Mouse (Mus musculus) kidney, embryonic 15.5 days (tissue): Measurements from ENCODE around the gene Psmd9. TPM values are rescaled to one million over a fixed set of nuclear protein-coding genes. Genes with fewer than 3 reads are reported as not detected.
"Not testable (repeated sequence)": the region's sequence is repeated elsewhere in the genome, so short reads cannot be mapped to it uniquely, and the experiment has no call there.

Experiments
- ATAC-seq: fragments of 200-750 bp; cut with Nextera tagmentation; replicated peaks from 2 replicates; pipeline ENCODE4 v1.8.0; 2017; ENCODE audit warnings: moderate TSS enrichment; ENCODE audit not compliant: low FRiP score
- H3K27ac ChIP-seq: fragments of 300-500 bp; sonication (generic); 2 replicates; pipeline ENCODE4 v1.5.1; 2015; ENCODE audit warnings: mild to moderate bottlenecking, inconsistent platforms
- H3K27me3 ChIP-seq: fragments of 300-500 bp; sonication (generic); 2 replicates; pipeline ENCODE4 v1.6.1; 2015; ENCODE audit warnings: inconsistent platforms
- H3K36me3 ChIP-seq: fragments of 300-500 bp; sonication (generic); 2 replicates; pipeline ENCODE4 v1.6.1; 2015; ENCODE audit warnings: inconsistent platforms
- H3K4me1 ChIP-seq: fragments of 300-500 bp; sonication (generic); 2 replicates; pipeline ENCODE4 v1.6.1; 2015; ENCODE audit warnings: inconsistent platforms
- H3K4me2 ChIP-seq: fragments of 300-500 bp; sonication (generic); 2 replicates; pipeline ENCODE4 v1.6.1; 2015; ENCODE audit warnings: moderate library complexity, mild to moderate bottlenecking, inconsistent platforms
- H3K4me3 ChIP-seq: fragments of 300-500 bp; sonication (generic); replicated peaks from 2 replicates; pipeline ENCODE4 v1.5.1; 2015; ENCODE audit warnings: mild to moderate bottlenecking, inconsistent platforms
- H3K9ac ChIP-seq: fragments of 300-500 bp; sonication (generic); 2 replicates; pipeline ENCODE4 v1.6.1; 2015; ENCODE audit warnings: mild to moderate bottlenecking, inconsistent platforms
- H3K9me3 ChIP-seq: fragments of 300-500 bp; sonication (generic); replicated peaks from 2 replicates; pipeline ENCODE4 v1.6.1; 2016; ENCODE audit warnings: inconsistent platforms
- WGBS: fragments of 180-500 bp; shearing (Covaris S2); methylation state at CpG from one replicate; pipeline ENCODE4 v1.1.7; 2015; ENCODE audit warnings: mixed read lengths; 5-methylcytosine and 5-hydroxymethylcytosine counted together
- polyA plus RNA-seq: library from polyadenylated mRNA; unstranded; fragments of >200 nt; fragmentation: Nextera tagmentation; extraction: Ambion mirVana; gene quantifications from 2 replicates; pipeline ENCODE4 v1.2.1, GENCODE M21; 2015

Gene Psmd9
- polyA plus RNA-seq, 1 experiment from 2014 or later: 90.5 TPM

GRCm38 (mm10) chr5:123182651-123183050 lies 13.4 kb downstream of the Psmd9 start, which contains the start of gene Hpd:
Gene Hpd, minus strand, starts transcription at chr5:123182727.
- no peak for ATAC-seq
- H3K27me3 ChIP-seq: 0 out of 2 replicates have a peak, but pooled peaks cover 3% of the 10 kb centered on the region
- no peaks in the 10 kb centered on the region for H3K4me1 ChIP-seq
- H3K36me3 ChIP-seq: no peaks in the 10 kb centered on the region
- H3K9me3 ChIP-seq: no peaks in the 10 kb centered on the region
- WGBS: 76% methylated on average over 10 of the region's 10 CpGs
- no peak within 1 kb of the TSS for H3K4me3 ChIP-seq
- H3K9ac ChIP-seq: no peak within 1 kb of the TSS
- H3K27ac ChIP-seq: no peak within 1 kb of the TSS
- no peak within 1 kb of the TSS for H3K4me2 ChIP-seq

GRCm38 (mm10) chr5:123185966-123186365 lies 16.8 kb downstream of the Psmd9 start:
- Histone ChIP-seq H3K4me1 (no peaks in the 10 kb centered on the region), H3K27me3 (0 out of 2 replicates have a peak, but pooled peaks cover 3% of the 10 kb centered on the region), H3K4me2 (no peak overlapping the region), H3K9ac (no peak overlapping the region), H3K36me3 (no peaks in the 10 kb centered on the region), H3K9me3 (no peaks in the 10 kb centered on the region), H3K27ac (no peak overlapping the region), H3K4me3 (no peak overlapping the region)
- WGBS: 83% methylated on average over 6 of the region's 6 CpGs
- no peak for ATAC-seq

- Histone ChIP-seq H3K36me3 (no peaks in the 10 kb centered on the region), H3K27me3 (0 out of 2 replicates have a peak, but pooled peaks cover 3% of the 10 kb centered on the region), H3K4me1 (no peaks in the 10 kb centered on the region), H3K4me2 (no peak overlapping the region), H3K9me3 (no peaks in the 10 kb centered on the region), H3K9ac (no peak overlapping the region), H3K4me3 (no peak overlapping the region), H3K27ac (no peak overlapping the region)
- no peak for ATAC-seq
- 89% methylated on average over 3 of the region's 3 CpGs for WGBS
Observed at GRCm38 (mm10) chr5:123187306-123187705, 18.1 kb downstream of the Psmd9 start.

- Histone ChIP-seq H3K27me3 (no peaks in the 10 kb centered on the region), H3K4me1 (no peaks in the 10 kb centered on the region), H3K36me3 (no peaks in the 10 kb centered on the region), H3K27ac (no peak overlapping the region), H3K4me3 (no peak overlapping the region), H3K9me3 (no peaks in the 10 kb centered on the region), H3K9ac (no peak overlapping the region), H3K4me2 (no peak overlapping the region)
- WGBS: 83% methylated on average over 3 of the region's 3 CpGs
- no peak for ATAC-seq
Observed at GRCm38 (mm10) chr5:123190912-123191311, 21.7 kb downstream of the Psmd9 start.

- no peak overlapping the region for H3K9ac ChIP-seq
- H3K4me3 ChIP-seq: no peak overlapping the region
- no peaks in the 10 kb centered on the region for H3K36me3 ChIP-seq
- H3K9me3 ChIP-seq: no peaks in the 10 kb centered on the region
- ATAC-seq: no peak
- 85% methylated on average over 6 of the region's 6 CpGs for WGBS
- no peaks in the 10 kb centered on the region for H3K4me1 ChIP-seq
- no peaks in the 10 kb centered on the region for H3K27me3 ChIP-seq
- no peak overlapping the region for H3K4me2 ChIP-seq
- H3K27ac ChIP-seq: no peak overlapping the region
Observed at GRCm38 (mm10) chr5:123191427-123191826, 22.2 kb downstream of the Psmd9 start.

- Histone ChIP-seq H3K36me3 (no peaks in the 10 kb centered on the region), H3K9ac (no peak overlapping the region), H3K4me1 (no peaks in the 10 kb centered on the region), H3K27ac (no peak overlapping the region), H3K27me3 (no peaks in the 10 kb centered on the region), H3K4me2 (no peak overlapping the region), H3K9me3 (no peaks in the 10 kb centered on the region), H3K4me3 (no peak overlapping the region)
- ATAC-seq: no peak
- 54% methylated on average over 9 of the region's 9 CpGs for WGBS
Observed at GRCm38 (mm10) chr5:123192606-123193150, 23.5 kb downstream of the Psmd9 start.

GRCm38 (mm10) chr5:123193436-123193835 lies 24.2 kb downstream of the Psmd9 start:
- no peak; the same call in 1 of the 2 replicates for ATAC-seq
- no peaks in the 10 kb centered on the region for H3K4me1 ChIP-seq
- no peak overlapping the region for H3K9ac ChIP-seq
- H3K36me3 ChIP-seq: no peaks in the 10 kb centered on the region
- 81% methylated on average over 5 of the region's 5 CpGs for WGBS
- no peak overlapping the region for H3K27ac ChIP-seq
- no peaks in the 10 kb centered on the region for H3K9me3 ChIP-seq
- H3K4me2 ChIP-seq: no peak overlapping the region
- no peaks in the 10 kb centered on the region for H3K27me3 ChIP-seq
- H3K4me3 ChIP-seq: no peak overlapping the region

- no peaks in the 10 kb centered on the region for H3K4me1 ChIP-seq
- ATAC-seq: no peak
- 88% methylated on average over 6 of the region's 6 CpGs for whole genome bisulfite sequencing
Observed at GRCm38 (mm10) chr5:123194856-123195255, 25.6 kb downstream of the Psmd9 start.

GRCm38 (mm10) chr5:123195500-123196000 lies 26.3 kb downstream of the Psmd9 start:
- Histone ChIP-seq H3K27ac (no peak overlapping the region), H3K9me3 (no peaks in the 10 kb centered on the region), H3K36me3 (no peaks in the 10 kb centered on the region), H3K4me3 (no peak overlapping the region), H3K27me3 (no peaks in the 10 kb centered on the region), H3K9ac (no peak overlapping the region), H3K4me1 (no peaks in the 10 kb centered on the region), H3K4me2 (no peak overlapping the region)
- 88% methylated on average over 16 of the region's 16 CpGs for WGBS
- ATAC-seq: no peak

More at GRCm38 (mm10) chr5:123194856-123195255, 25.6 kb downstream of the Psmd9 start:
- Histone ChIP-seq H3K4me2 (no peak overlapping the region), H3K9me3 (no peaks in the 10 kb centered on the region), H3K4me3 (no peak overlapping the region), H3K9ac (no peak overlapping the region), H3K27ac (no peak overlapping the region), H3K27me3 (no peaks in the 10 kb centered on the region), H3K36me3 (no peaks in the 10 kb centered on the region)

GRCm38 (mm10) chr5:123196746-123197145 lies 27.5 kb downstream of the Psmd9 start:
- no peaks in the 10 kb centered on the region for H3K36me3 ChIP-seq
- no peaks in the 10 kb centered on the region for H3K4me1 ChIP-seq
- H3K9ac ChIP-seq: no peak overlapping the region
- no peak for ATAC-seq
- no peaks in the 10 kb centered on the region for H3K27me3 ChIP-seq
- H3K27ac ChIP-seq: no peak overlapping the region
- H3K9me3 ChIP-seq: no peaks in the 10 kb centered on the region
- H3K4me2 ChIP-seq: no peak overlapping the region
- no peak overlapping the region for H3K4me3 ChIP-seq
- WGBS: 68% methylated on average over 4 of the region's 4 CpGs

GRCm38 (mm10) chr5:123198523-123198922 lies 29.3 kb downstream of the Psmd9 start:
- Histone ChIP-seq H3K9ac (no peak overlapping the region), H3K36me3 (no peaks in the 10 kb centered on the region), H3K4me1 (no peaks in the 10 kb centered on the region), H3K27me3 (no peaks in the 10 kb centered on the region), H3K4me3 (no peak overlapping the region), H3K4me2 (no peak overlapping the region), H3K27ac (no peak overlapping the region), H3K9me3 (no peaks in the 10 kb centered on the region)
- 93% methylated on average over 4 of the region's 4 CpGs for WGBS
- ATAC-seq: no peak

- not testable (repeated sequence) for H3K4me3 ChIP-seq, H3K27ac ChIP-seq, H3K4me1 ChIP-seq, H3K9ac ChIP-seq, H3K27me3 ChIP-seq, H3K36me3 ChIP-seq, H3K4me2 ChIP-seq, H3K9me3 ChIP-seq, ATAC-seq
- WGBS: 89% methylated on average over 6 of the region's 7 CpGs
Observed at GRCm38 (mm10) chr5:123200816-123201522, 31.8 kb downstream of the Psmd9 start.
